Mouse (Mus musculus) hindbrain, embryonic 10.5 days (tissue): ENCODE measurements around the gene Il1rl2. TPM values are rescaled to one million over a fixed set of nuclear protein-coding genes. Genes with fewer than 3 reads are reported as not detected.

Experiments
- DNase-seq: peaks from one replicate; pipeline ENCODE4 v3.0.0-alpha.2; 2017; ENCODE audit warnings: low spot score
- H3K27ac ChIP-seq: fragments of 300-500 bp; sonication (generic); 2 replicates; pipeline ENCODE4 v1.5.1; 2016; ENCODE audit warnings: mild to moderate bottlenecking, moderate library complexity
- H3K27me3 ChIP-seq: fragments of 300-500 bp; sonication (generic); 2 replicates; pipeline ENCODE4 v1.6.1; 2016; ENCODE audit warnings: mild to moderate bottlenecking; ENCODE audit not compliant: poor library complexity, insufficient read depth, severe bottlenecking
- H3K36me3 ChIP-seq: fragments of 300-500 bp; sonication (generic); 2 replicates; pipeline ENCODE4 v1.6.1; 2016; ENCODE audit warnings: mild to moderate bottlenecking, moderate library complexity
- H3K4me1 ChIP-seq: fragments of 300-500 bp; sonication (generic); replicated peaks from 2 replicates; pipeline ENCODE4 v1.6.1; 2016; ENCODE audit warnings: mild to moderate bottlenecking
- H3K4me3 ChIP-seq: fragments of 300-500 bp; sonication (generic); 2 replicates; pipeline ENCODE4 v1.5.1; 2016; ENCODE audit warnings: mild to moderate bottlenecking, moderate library complexity
- H3K9me3 ChIP-seq: fragments of 300-500 bp; sonication (generic); 2 replicates; pipeline ENCODE4 v1.6.1; 2016; ENCODE audit warnings: mild to moderate bottlenecking, moderate library complexity
- WGBS: fragments of 180-500 bp; shearing (Covaris S2); methylation state at CpG from one replicate; pipeline ENCODE4 v1.1.7; 2016; 5-methylcytosine and 5-hydroxymethylcytosine counted together
- polyA plus RNA-seq: library from polyadenylated mRNA; unstranded; fragments of >200 nt; fragmentation: Nextera tagmentation; extraction: Ambion mirVana; gene quantifications from 2 replicates; pipeline ENCODE4 v1.2.1, GENCODE M21; 2016

The Il1rl2 gene
- polyA plus RNA-seq, 1 experiment from 2014 or later = 1.2 TPM

GRCm38 (mm10) chr1:40361596-40361995, 37.2 kb downstream of the Il1rl2 start:
- Histone ChIP-seq H3K36me3 (no peaks in the 10 kb centered on the region), H3K4me1 (peaks cover 18% of the 10 kb centered on the region), H3K27ac (no peak overlapping the region), H3K4me3 (no peak overlapping the region), H3K27me3 (no peaks in the 10 kb centered on the region), H3K9me3 (no peaks in the 10 kb centered on the region)
- 63% methylated on average over 1 of the region's 1 CpGs for WGBS
- DNase-seq = no peak

GRCm38 (mm10) chr1:40362784-40363183, 38.4 kb downstream of the Il1rl2 start:
- 78% methylated on average over 11 of the region's 11 CpGs for WGBS
- Histone ChIP-seq H3K4me3 (no peak overlapping the region), H3K27ac (no peak overlapping the region), H3K4me1 (peaks cover 18% of the 10 kb centered on the region), H3K27me3 (no peaks in the 10 kb centered on the region), H3K9me3 (no peaks in the 10 kb centered on the region), H3K36me3 (no peaks in the 10 kb centered on the region)
- DNase-seq = no peak

GRCm38 (mm10) chr1:40372951-40373350, 48.5 kb downstream of the Il1rl2 start:
- Histone ChIP-seq H3K4me3 (no peak overlapping the region), H3K36me3 (no peaks in the 10 kb centered on the region), H3K9me3 (no peaks in the 10 kb centered on the region), H3K27ac (no peak overlapping the region), H3K27me3 (no peaks in the 10 kb centered on the region), H3K4me1 (peaks cover 8% of the 10 kb centered on the region)
- no peak for DNase-seq
- 80% methylated on average over 3 of the region's 3 CpGs for WGBS

- no peak overlapping the region for H3K27ac ChIP-seq
- H3K9me3 ChIP-seq = no peaks in the 10 kb centered on the region
- H3K4me1 ChIP-seq = peaks cover 8% of the 10 kb centered on the region
- no peak overlapping the region for H3K4me3 ChIP-seq
- no peaks in the 10 kb centered on the region for H3K27me3 ChIP-seq
- WGBS = 83% methylated on average over 4 of the region's 4 CpGs
- H3K36me3 ChIP-seq = no peaks in the 10 kb centered on the region
- no peak for DNase-seq
Observed at GRCm38 (mm10) chr1:40375148-40375547, 50.7 kb downstream of the Il1rl2 start.

GRCm38 (mm10) chr1:40376745-40377144, 52.3 kb downstream of the Il1rl2 start:
- WGBS = 61% methylated on average over 7 of the region's 7 CpGs
- no peaks in the 10 kb centered on the region for H3K36me3 ChIP-seq
- DNase-seq = peak; percentile 14
- peaks cover 8% of the 10 kb centered on the region for H3K4me1 ChIP-seq
- no peak overlapping the region for H3K4me3 ChIP-seq
- no peaks in the 10 kb centered on the region for H3K27me3 ChIP-seq
- no peak overlapping the region for H3K27ac ChIP-seq
- no peaks in the 10 kb centered on the region for H3K9me3 ChIP-seq

GRCm38 (mm10) chr1:40378794-40379193, 54.4 kb downstream of the Il1rl2 start:
- H3K4me3 ChIP-seq = no peak overlapping the region
- no peak overlapping the region for H3K27ac ChIP-seq
- peaks cover 8% of the 10 kb centered on the region for H3K4me1 ChIP-seq
- H3K9me3 ChIP-seq = no peaks in the 10 kb centered on the region
- WGBS = 16% methylated on average over 8 of the region's 8 CpGs
- H3K36me3 ChIP-seq = no peaks in the 10 kb centered on the region
- no peaks in the 10 kb centered on the region for H3K27me3 ChIP-seq
- DNase-seq = peak; percentile 72

GRCm38 (mm10) chr1:40380111-40380510, 55.7 kb downstream of the Il1rl2 start:
- no peak overlapping the region for H3K27ac ChIP-seq
- no peaks in the 10 kb centered on the region for H3K9me3 ChIP-seq
- no peaks in the 10 kb centered on the region for H3K36me3 ChIP-seq
- peaks cover 8% of the 10 kb centered on the region for H3K4me1 ChIP-seq
- peak; percentile 30 for DNase-seq
- no peak overlapping the region for H3K4me3 ChIP-seq
- 63% methylated on average over 6 of the region's 6 CpGs for WGBS
- no peaks in the 10 kb centered on the region for H3K27me3 ChIP-seq

GRCm38 (mm10) chr1:40380990-40381389, 56.6 kb downstream of the Il1rl2 start:
- Histone ChIP-seq H3K27me3 (no peaks in the 10 kb centered on the region), H3K4me3 (no peak overlapping the region), H3K36me3 (no peaks in the 10 kb centered on the region), H3K9me3 (no peaks in the 10 kb centered on the region), H3K4me1 (peaks cover 4% of the 10 kb centered on the region; the same call in 1 of the 2 replicates), H3K27ac (no peak overlapping the region)
- WGBS = 87% methylated on average over 11 of the region's 11 CpGs
- DNase-seq = no peak

- WGBS = 86% methylated on average over 5 of the region's 5 CpGs
- H3K36me3 ChIP-seq = no peaks in the 10 kb centered on the region
- no peak overlapping the region for H3K4me3 ChIP-seq
- H3K27ac ChIP-seq = no peak overlapping the region
- DNase-seq = no peak
- H3K27me3 ChIP-seq = no peaks in the 10 kb centered on the region
- H3K4me1 ChIP-seq = no peaks in the 10 kb centered on the region
- H3K9me3 ChIP-seq = no peaks in the 10 kb centered on the region
Observed at GRCm38 (mm10) chr1:40382841-40383240, 58.4 kb downstream of the Il1rl2 start.

- WGBS = 92% methylated on average over 8 of the region's 8 CpGs
- no peak for DNase-seq
- Histone ChIP-seq H3K4me3 (no peak overlapping the region), H3K27ac (no peak overlapping the region), H3K27me3 (no peaks in the 10 kb centered on the region), H3K9me3 (no peaks in the 10 kb centered on the region), H3K4me1 (no peaks in the 10 kb centered on the region), H3K36me3 (no peaks in the 10 kb centered on the region)
Observed at GRCm38 (mm10) chr1:40384931-40385545, 60.6 kb downstream of the Il1rl2 start.

GRCm38 (mm10) chr1:40391374-40391773, 67.0 kb downstream of the Il1rl2 start:
- Histone ChIP-seq H3K9me3 (no peaks in the 10 kb centered on the region), H3K36me3 (no peaks in the 10 kb centered on the region), H3K4me3 (no peak overlapping the region), H3K4me1 (no peaks in the 10 kb centered on the region), H3K27me3 (no peaks in the 10 kb centered on the region), H3K27ac (no peak overlapping the region)
- no peak for DNase-seq
- 90% methylated on average over 3 of the region's 3 CpGs for WGBS

GRCm38 (mm10) chr1:40392535-40392934, 68.1 kb downstream of the Il1rl2 start:
- no peak for DNase-seq
- Histone ChIP-seq H3K36me3 (no peaks in the 10 kb centered on the region), H3K4me3 (no peak overlapping the region), H3K27me3 (no peaks in the 10 kb centered on the region), H3K27ac (no peak overlapping the region), H3K4me1 (no peaks in the 10 kb centered on the region), H3K9me3 (no peaks in the 10 kb centered on the region)
- WGBS = 81% methylated on average over 6 of the region's 6 CpGs

GRCm38 (mm10) chr1:40393214-40393613, 68.8 kb downstream of the Il1rl2 start:
- Histone ChIP-seq H3K9me3 (no peaks in the 10 kb centered on the region), H3K27me3 (no peaks in the 10 kb centered on the region), H3K27ac (no peak overlapping the region), H3K4me1 (no peaks in the 10 kb centered on the region), H3K4me3 (no peak overlapping the region), H3K36me3 (no peaks in the 10 kb centered on the region)
- WGBS = 88% methylated on average over 7 of the region's 7 CpGs
- no peak for DNase-seq

- DNase-seq = no peak
- Histone ChIP-seq H3K27me3 (no peaks in the 10 kb centered on the region), H3K9me3 (no peaks in the 10 kb centered on the region), H3K4me1 (no peaks in the 10 kb centered on the region), H3K36me3 (no peaks in the 10 kb centered on the region), H3K27ac (no peak overlapping the region), H3K4me3 (no peak overlapping the region)
- WGBS = 92% methylated on average over 6 of the region's 6 CpGs
Observed at GRCm38 (mm10) chr1:40399639-40400038, 75.2 kb downstream of the Il1rl2 start.
